Mouse (Mus musculus): ENCODE results near the gene Gm49630.
"Not testable (repeated sequence)": the region's sequence is repeated elsewhere in the genome, so short reads cannot be mapped to it uniquely, and the experiment has no call there.

- TF ChIP-seq CTCF (IDR thresholded peaks at IDR 0.05; ENCODE audit: borderline replicate concordance, insufficient read depth, low read length); POLR2A (IDR thresholded peaks at IDR 0.05; ENCODE audit: low read depth, low read length): not testable (repeated sequence)
These were observed 11.7 kb upstream of the Gm49630 start for GRCm38 (mm10) chr17:7383167-7384143.
